Mouse (Mus musculus): ENCODE measurements around the gene C1qtnf7.

- TF ChIP-seq CTCF (IDR thresholded peaks at IDR 0.05; ENCODE audit: borderline replicate concordance, insufficient read depth, low read depth, low read length), result no peak
- no peak for TF ChIP-seq POLR2A (IDR thresholded peaks at IDR 0.05; ENCODE audit: borderline replicate concordance, insufficient read depth, low read length)
Observed at GRCm38 (mm10) chr5:43480046-43480445, 35.3 kb upstream of the C1qtnf7 start.

All from cerebellum, adult 2 months (tissue).